28 mouse cellular contexts compared by ENCODE assay signal in genomic region chr9:8814236-8814635, GRCm38 (mm10).
"Had no signal": no experiment of that assay in that cellular context is flagged by ENCODE, and none has a peak within 500 bp of the region (broad histone marks: within the 10 kb centered on the region; RNA-seq: fewer than 3 reads in every experiment).

No protein-coding gene starts in this region.

- H3K27ac ChIP-seq: limb, embryonic 10.5 days; limb, embryonic 12.5 days; limb, embryonic 13.5 days; limb, embryonic 15.5 days; liver, embryonic 12.5 days; liver, embryonic 13.5 days; liver, embryonic 14.5 days; liver, embryonic 15.5 days; lung, embryonic 15.5 days; macrophage; midbrain, embryonic 10.5 days; midbrain, embryonic 12.5 days; midbrain, embryonic 13.5 days; midbrain, embryonic 15.5 days; neural tube, embryonic 12.5 days had no signal

- H3K4me3 ChIP-seq: limb, embryonic 10.5 days; limb, embryonic 12.5 days; limb, embryonic 13.5 days; limb, embryonic 15.5 days; liver, embryonic 12.5 days; liver, embryonic 13.5 days; liver, embryonic 15.5 days; lung, embryonic 15.5 days; megakaryocyte, embryonic 14.5 days; midbrain, embryonic 10.5 days; midbrain, embryonic 12.5 days; midbrain, embryonic 13.5 days; midbrain, embryonic 15.5 days; myocyte; neural tube, embryonic 12.5 days had no signal

- H3K9me3 ChIP-seq: limb, embryonic 10.5 days; limb, embryonic 12.5 days; limb, embryonic 13.5 days; limb, embryonic 15.5 days; liver, embryonic 12.5 days; liver, embryonic 13.5 days; liver, embryonic 15.5 days; lung, embryonic 15.5 days; megakaryocyte, embryonic 14.5 days; midbrain, embryonic 10.5 days; midbrain, embryonic 12.5 days; midbrain, embryonic 13.5 days; midbrain, embryonic 15.5 days; neural tube, embryonic 12.5 days had no signal

- H3K9ac ChIP-seq: limb, embryonic 12.5 days; limb, embryonic 13.5 days; limb, embryonic 15.5 days; liver, embryonic 12.5 days; liver, embryonic 13.5 days; liver, embryonic 14.5 days; liver, embryonic 15.5 days; liver, postnatal 0 days; lung, embryonic 14.5 days; lung, embryonic 15.5 days; midbrain, embryonic 12.5 days; midbrain, embryonic 13.5 days; midbrain, embryonic 15.5 days; neural tube, embryonic 12.5 days had no signal

- H3K4me1 ChIP-seq: limb, embryonic 10.5 days; limb, embryonic 12.5 days; limb, embryonic 13.5 days; limb, embryonic 15.5 days; liver, embryonic 12.5 days; liver, embryonic 13.5 days; liver, embryonic 15.5 days; lung, embryonic 15.5 days; megakaryocyte, embryonic 14.5 days; midbrain, embryonic 10.5 days; midbrain, embryonic 12.5 days; midbrain, embryonic 13.5 days; midbrain, embryonic 15.5 days; neural tube, embryonic 12.5 days had no signal

- DNase-seq: left cerebral cortex, postnatal 4 days; liver; liver, embryonic 13.5 days; liver, postnatal 0 days; lung, adult 18-20 months; lung, adult 2 months; lung, embryonic 14.5 days; lung, postnatal 10 days; lung, postnatal 14 days; lung, postnatal 36 days; lung, postnatal 4 days; midbrain, embryonic 14.5 days had no signal

- H3K36me3 ChIP-seq: limb, embryonic 10.5 days; limb, embryonic 12.5 days; limb, embryonic 13.5 days; limb, embryonic 15.5 days; liver, embryonic 12.5 days; liver, embryonic 13.5 days; liver, embryonic 15.5 days; lung, embryonic 15.5 days; midbrain, embryonic 10.5 days; midbrain, embryonic 12.5 days; midbrain, embryonic 13.5 days; midbrain, embryonic 15.5 days; neural tube, embryonic 12.5 days had no signal

- H3K27me3 ChIP-seq: limb, embryonic 12.5 days; limb, embryonic 13.5 days; limb, embryonic 15.5 days; liver, embryonic 12.5 days; liver, embryonic 13.5 days; liver, embryonic 15.5 days; lung, embryonic 15.5 days; megakaryocyte, embryonic 14.5 days; midbrain, embryonic 12.5 days; midbrain, embryonic 13.5 days; midbrain, embryonic 15.5 days; neural tube, embryonic 12.5 days had no signal
